Mouse (Mus musculus) lung, postnatal 14 days (tissue): ENCODE data around the gene F3.

Experiments
- DNase-seq: peaks from one replicate; pipeline ENCODE4 v3.0.0; 2021

F3 gene

GRCm38 (mm10) chr3:121722971-121723844, at the start of gene F3:
F3 (plus strand) TSS chr3:121723537.
- DNase-seq, result peak; percentile 86

- no peak for DNase-seq
Observed at GRCm38 (mm10) chr3:121678935-121679334, 44.4 kb upstream of the F3 start.

- no peak for DNase-seq
Observed at GRCm38 (mm10) chr3:121679443-121679842, 43.9 kb upstream of the F3 start.

- no peak for DNase-seq
Observed at GRCm38 (mm10) chr3:121680187-121680586, 43.1 kb upstream of the F3 start.

- DNase-seq, result no peak
Observed at GRCm38 (mm10) chr3:121682439-121683411, 40.6 kb upstream of the F3 start.

- DNase-seq, result no peak
Observed at GRCm38 (mm10) chr3:121684552-121684951, 38.8 kb upstream of the F3 start.

- DNase-seq, result no peak
Observed at GRCm38 (mm10) chr3:121684963-121685362, 38.4 kb upstream of the F3 start.

GRCm38 (mm10) chr3:121685985-121686384, 37.4 kb upstream of the F3 start:
- DNase-seq, result no peak

GRCm38 (mm10) chr3:121686408-121686911, 36.9 kb upstream of the F3 start:
- DNase-seq, result no peak

GRCm38 (mm10) chr3:121687741-121688140, 35.6 kb upstream of the F3 start:
- DNase-seq, result no peak

GRCm38 (mm10) chr3:121689029-121689428, 34.3 kb upstream of the F3 start:
- DNase-seq, result no peak

- no peak for DNase-seq
Observed at GRCm38 (mm10) chr3:121689697-121690096, 33.6 kb upstream of the F3 start.

- no peak for DNase-seq
Observed at GRCm38 (mm10) chr3:121693001-121693730, 30.2 kb upstream of the F3 start.

- DNase-seq, result no peak
Observed at GRCm38 (mm10) chr3:121693746-121694145, 29.6 kb upstream of the F3 start.

- DNase-seq, result peak; percentile 45
Observed at GRCm38 (mm10) chr3:121697169-121697568, 26.2 kb upstream of the F3 start.

- DNase-seq, result no peak
Observed at GRCm38 (mm10) chr3:121699401-121699800, 23.9 kb upstream of the F3 start.

- no peak for DNase-seq
Observed at GRCm38 (mm10) chr3:121699849-121700248, 23.5 kb upstream of the F3 start.

- DNase-seq, result no peak
Observed at GRCm38 (mm10) chr3:121700364-121700952, 22.9 kb upstream of the F3 start.

GRCm38 (mm10) chr3:121703155-121703879, 20.0 kb upstream of the F3 start:
- DNase-seq, result no peak

GRCm38 (mm10) chr3:121703880-121704243, 19.5 kb upstream of the F3 start:
- DNase-seq, result no peak

- no peak for DNase-seq
Observed at GRCm38 (mm10) chr3:121706087-121706486, 17.2 kb upstream of the F3 start.

GRCm38 (mm10) chr3:121707106-121707505, 16.2 kb upstream of the F3 start:
- no peak for DNase-seq
